Mouse (Mus musculus) left cerebral cortex, adult 2 months (tissue): Measurements from ENCODE around the gene Ppil3. TPM values are rescaled to one million over a fixed set of nuclear protein-coding genes. Genes with fewer than 3 reads are reported as not detected.
A peak's percentile ranks its signal among the peaks of the same experiment; 100 is the strongest.

Experiments
- DNase-seq, 2 experiments: peaks; one replicate each; pipeline ENCODE4 v3.0.0; 2021 to 2022; ENCODE audit warnings: low spot score in 2 of 2, mixed read lengths in 1 of 2; ENCODE audit errors: extremely low spot score in 1 of 2
- H3K27ac ChIP-seq: fragments of 200-600 bp; 2 replicates; pipeline ENCODE4 v1.8.1; 2022
- H3K4me3 ChIP-seq: fragments of 200-600 bp; 2 replicates; pipeline ENCODE4 v1.8.1; 2022
- CTCF ChIP-seq: fragments of 200-600 bp; IDR thresholded peaks from 2 replicates; pipeline ENCODE4 v1.8.1; 2022; ENCODE audit warnings: antibody characterized with exemption, mild to moderate bottlenecking, moderate library complexity
- intact Hi-C: fragments of 180-260 bp; cut with DNase I; formaldehyde crosslinking; loops from one replicate; pipeline ENCODE4 v1.15.1; 2025
- total RNA-seq, 2 experiments: library from RNA; stranded (reverse); gene quantifications; 2 replicates each; pipeline ENCODE4 v1.2.3; 2021

Ppil3 gene
- total RNA-seq, 2 experiments from 2014 or later: 23.1 to 25.9 TPM

DNA sequence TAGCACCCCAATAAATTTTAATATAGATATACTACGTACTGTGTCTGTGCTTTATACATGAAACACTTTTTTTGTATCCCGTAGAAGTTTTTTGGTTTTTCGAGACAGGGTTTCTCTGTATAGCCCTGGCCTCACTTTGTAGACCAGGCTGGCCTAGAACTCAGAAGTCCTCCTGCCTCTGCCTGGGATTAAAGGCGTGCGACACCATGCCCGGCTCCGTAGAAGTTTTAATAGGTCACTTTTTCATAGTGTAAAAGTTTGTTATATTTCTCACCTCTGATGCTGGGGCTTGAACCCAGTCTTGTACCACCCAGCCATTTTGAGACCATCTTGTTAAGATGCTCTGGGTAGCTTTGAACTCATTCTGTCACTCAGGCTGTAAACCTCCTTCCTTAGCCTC is 38.0 kb downstream of the Ppil3 start:
- intact Hi-C loops: no loop called here
- no peak overlapping the region for H3K4me3 ChIP-seq
- no peak for TF ChIP-seq CTCF
- DNase-seq: no peak
- no peak overlapping the region for H3K27ac ChIP-seq

DNA sequence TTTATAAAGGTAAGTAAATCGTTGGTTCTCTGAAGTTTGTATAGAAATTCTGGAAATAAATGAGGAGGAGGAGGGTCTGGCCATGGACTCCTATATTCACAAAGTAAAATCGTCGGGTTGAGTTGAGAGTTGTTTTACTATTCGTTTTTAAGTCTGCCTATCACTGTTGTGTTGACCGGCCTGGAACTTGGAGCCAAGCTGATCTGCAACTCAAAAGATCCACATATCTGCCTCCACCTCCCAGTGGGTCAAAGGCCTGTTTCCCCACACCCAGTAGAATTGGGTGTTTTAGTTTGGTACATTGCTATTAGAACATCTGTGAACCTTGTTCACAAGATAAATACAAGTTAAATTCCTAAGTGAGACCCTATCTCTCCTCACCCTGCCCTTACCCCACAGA is 41.5 kb downstream of the Ppil3 start:
- no peak overlapping the region for H3K27ac ChIP-seq
- no peak overlapping the region for H3K4me3 ChIP-seq
- intact Hi-C loops: no loop called here
- no peak for TF ChIP-seq CTCF
- no peak for DNase-seq

GRCm38 (mm10) chr1:58401396-58401795 is 43.9 kb downstream of the Ppil3 start:
- Histone ChIP-seq H3K4me3 (no peak overlapping the region), H3K27ac (no peak overlapping the region)
- intact Hi-C loops: no loop called here
- no peak for DNase-seq
- TF ChIP-seq CTCF: no peak

GRCm38 (mm10) chr1:58397731-58398130 is 47.6 kb downstream of the Ppil3 start:
- DNase-seq: no peak
- intact Hi-C loops: loop anchor here (2.0 to 10.0 kb wide), 2 partner anchors 15 to 983 kb away; no protein-coding TSS in a partner anchor
- no peak for TF ChIP-seq CTCF
- Histone ChIP-seq H3K4me3 (no peak overlapping the region), H3K27ac (no peak overlapping the region)

GRCm38 (mm10) chr1:58396179-58396578 is 49.1 kb downstream of the Ppil3 start:
- no peak overlapping the region for H3K27ac ChIP-seq
- no peak overlapping the region for H3K4me3 ChIP-seq
- TF ChIP-seq CTCF: peak; percentile 9; the same call in 1 of the 2 replicates
- intact Hi-C loops: loop anchor here (10.0 kb wide), 1 partner anchor 981 kb away; no protein-coding TSS in a partner anchor
- DNase-seq: no peak

- Histone ChIP-seq H3K27ac (no peak overlapping the region), H3K4me3 (no peak overlapping the region)
- no peak; the same call in 1 of the 2 replicates for TF ChIP-seq CTCF
- no peak for DNase-seq
- intact Hi-C loops: loop anchor here (10.0 kb wide), 1 partner anchor 981 kb away; no protein-coding TSS in a partner anchor
These were observed 49.9 kb downstream of the Ppil3 start for GRCm38 (mm10) chr1:58395341-58395740.

- TF ChIP-seq CTCF: peak; percentile 5; the same call in 1 of the 2 replicates
- Histone ChIP-seq H3K27ac (peak overlapping the region; percentile 100), H3K4me3 (peak overlapping the region; percentile 96)
- intact Hi-C loops: loop anchor here (10.0 kb wide), 1 partner anchor 979 kb away; no protein-coding TSS in a partner anchor
- DNase-seq: peak; percentile 44 to 54
These were observed 51.7 kb downstream of the Ppil3 start for GRCm38 (mm10) chr1:58393284-58394195.

DNA sequence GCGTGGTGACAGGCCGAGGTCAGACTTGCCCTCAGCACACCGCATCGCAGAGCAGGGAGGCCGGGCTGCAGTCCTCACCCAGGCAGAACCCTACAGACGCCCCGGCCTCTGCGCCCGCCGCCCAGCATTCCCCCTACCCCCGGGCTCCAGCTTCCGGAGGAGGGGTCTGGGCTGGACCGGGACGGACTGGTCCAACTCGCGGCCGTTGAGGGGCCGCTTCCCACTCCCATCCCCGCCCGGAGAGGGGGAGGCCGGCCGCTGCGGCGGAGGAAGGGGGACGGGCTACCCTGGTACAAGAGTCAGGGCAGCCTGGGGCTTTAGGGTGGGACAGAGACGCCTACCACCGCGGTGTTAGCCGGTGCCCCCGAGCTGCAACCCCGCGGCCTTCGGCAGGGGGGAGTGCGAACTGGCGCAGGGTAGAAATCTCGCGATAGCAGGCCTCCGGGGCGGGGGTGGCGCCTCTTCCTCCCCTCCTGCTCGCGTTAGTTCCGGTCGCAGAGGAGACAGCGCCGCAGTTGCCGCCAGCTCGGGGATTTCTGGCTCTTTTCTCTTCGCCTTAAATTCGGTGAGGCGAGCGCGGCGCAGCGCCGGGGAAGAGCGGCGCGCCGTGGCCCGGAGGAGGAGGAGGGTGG is 52.5 kb downstream of the Ppil3 start, which contains the start of gene Bzw1:
Gene Bzw1, plus strand, starts transcription at position 247 of the 632 bp plus-strand sequence.
- intact Hi-C loops: loop anchor here (10.0 kb wide), 1 partner anchor 978 kb away; no protein-coding TSS in a partner anchor
- peak within 1 kb of the TSS; percentile 96 for H3K4me3 ChIP-seq
- TF ChIP-seq CTCF: no peak

DNA sequence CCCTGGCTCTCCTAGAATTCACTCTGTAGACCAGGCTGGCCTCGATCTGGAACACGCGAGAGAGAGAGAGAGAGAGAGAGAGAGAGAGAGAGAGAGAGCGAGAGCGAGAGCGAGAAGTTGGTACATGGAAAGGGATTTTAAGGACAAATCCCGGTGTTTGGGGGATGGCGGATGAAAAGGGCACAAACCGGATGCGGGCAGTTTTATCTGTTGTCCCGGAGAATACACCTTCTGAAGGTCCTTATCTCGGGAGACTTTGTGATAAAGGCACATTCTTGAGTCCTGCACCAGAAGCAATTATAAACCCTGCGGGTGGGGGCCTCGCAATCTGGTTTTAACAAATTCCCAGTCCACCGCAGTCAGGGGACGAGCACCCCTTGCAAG is 53.0 kb downstream of the Ppil3 start:
- TF ChIP-seq CTCF: no peak
- H3K27ac ChIP-seq: peak overlapping the region; percentile 100
- intact Hi-C loops: loop anchor here (10.0 kb wide), 1 partner anchor 977 kb away; no protein-coding TSS in a partner anchor
- peak overlapping the region; percentile 96 for H3K4me3 ChIP-seq
- no peak for DNase-seq

More for the DNA sequence above, 52.5 kb downstream of the Ppil3 start, which contains the start of gene Bzw1:
- peak within 1 kb of the TSS; percentile 100 for H3K27ac ChIP-seq
- peak; percentile 91 to 92 for DNase-seq

DNA sequence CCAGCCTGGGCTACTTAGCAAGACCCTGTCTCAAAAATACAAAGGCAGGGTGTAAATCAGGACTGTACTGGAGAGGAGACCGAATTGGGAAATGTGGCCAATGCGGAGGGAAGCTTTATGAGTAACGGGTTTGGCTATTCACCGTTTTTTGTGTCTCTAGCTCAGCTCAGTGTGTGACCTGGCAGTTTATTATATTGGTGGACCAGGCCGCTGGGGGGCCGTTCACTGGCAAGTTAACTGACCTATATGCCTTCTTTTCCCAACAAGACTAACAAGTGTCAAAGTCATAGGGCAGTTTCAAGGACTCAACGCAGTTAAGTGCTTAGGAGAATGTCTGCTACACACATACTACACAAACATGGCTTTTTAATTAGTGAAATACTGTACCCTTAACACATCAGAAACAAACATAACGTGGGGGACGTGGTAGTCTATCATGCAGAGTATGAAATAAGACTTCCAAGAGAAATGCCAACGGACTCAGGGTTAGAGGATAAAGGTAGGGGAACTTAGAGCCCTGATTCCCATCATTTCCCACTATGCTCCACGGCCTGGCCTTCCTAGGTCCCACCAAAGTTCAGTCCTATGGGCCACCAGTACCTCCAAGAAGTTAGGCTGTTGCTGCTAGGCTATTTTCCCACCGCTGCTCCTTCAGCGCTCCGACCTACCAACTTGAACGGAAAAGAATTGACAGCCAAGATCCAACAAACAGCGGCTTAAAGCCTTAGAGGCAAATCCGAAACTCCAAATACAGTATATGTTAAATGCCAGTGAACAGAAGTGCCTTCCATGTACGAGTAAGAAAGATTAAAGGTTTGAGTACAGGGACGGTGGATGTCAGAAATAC is 53.6 kb downstream of the Ppil3 start:
- intact Hi-C loops: loop anchor here (10.0 kb wide), 1 partner anchor 977 kb away; no protein-coding TSS in a partner anchor
- H3K4me3 ChIP-seq: peak overlapping the region; percentile 96
- DNase-seq: no peak
- TF ChIP-seq CTCF: no peak
- peak overlapping the region; percentile 100; the same call in 1 of the 2 replicates for H3K27ac ChIP-seq

GRCm38 (mm10) chr1:58382586-58383281 is 62.6 kb downstream of the Ppil3 start:
- DNase-seq: no peak
- no peak overlapping the region for H3K27ac ChIP-seq
- intact Hi-C loops: no loop called here
- no peak overlapping the region for H3K4me3 ChIP-seq
- no peak for TF ChIP-seq CTCF

Other genes with a start within 250 kb of the Ppil3 start
- 1 to 10 TPM; 4.0 to 5.9 TPM for gene Aox4, start 235.1 kb downstream of the Ppil3 start, total RNA-seq
- under 1 TPM in 1 of 2 experiments, not detected in 1; 0.05 TPM for gene Aox2, start 167.2 kb downstream of the Ppil3 start, total RNA-seq
- gene Bzw1, start 52.6 kb downstream of the Ppil3 start, total RNA-seq: 100 to 1,000 TPM; 137 to 146 TPM
- 100 to 1,000 TPM; 119 to 134 TPM for gene Clk1, start 21.4 kb downstream of the Ppil3 start, total RNA-seq
- 10 to 100 TPM; 15.6 to 19.1 TPM for gene Nif3l1, start 335 bp downstream of the Ppil3 start, total RNA-seq
- 10 to 100 TPM; 29.1 to 30.2 TPM for gene Orc2, start 59.6 kb upstream of the Ppil3 start, total RNA-seq
- gene Fam126b, start 140.8 kb upstream of the Ppil3 start, total RNA-seq: 100 to 1,000 TPM; 133 to 146 TPM
- gene Ndufb3, start 140.9 kb upstream of the Ppil3 start, total RNA-seq: 100 to 1,000 TPM; 109 to 114 TPM